Mouse (Mus musculus) limb, embryonic 13.5 days (tissue): ENCODE results near the gene Gm38392. TPM values are rescaled to one million over a fixed set of nuclear protein-coding genes. Genes with fewer than 3 reads are reported as not detected.

Source experiments
- ATAC-seq: fragments of 200-750 bp; cut with Nextera tagmentation; 2 replicates; pipeline ENCODE4 v1.8.0; 2017; ENCODE audit warnings: low read depth, moderate number of reproducible peaks, moderate TSS enrichment; ENCODE audit not compliant: low FRiP score
- H3K27ac ChIP-seq: fragments of 300-500 bp; sonication (generic); 2 replicates; pipeline ENCODE4 v1.5.1; 2015; ENCODE audit warnings: inconsistent platforms, mild to moderate bottlenecking, moderate library complexity
- H3K27me3 ChIP-seq: fragments of 300-500 bp; sonication (generic); 2 replicates; pipeline ENCODE4 v1.6.1; 2015; ENCODE audit warnings: mild to moderate bottlenecking, inconsistent platforms
- H3K36me3 ChIP-seq: fragments of 300-500 bp; sonication (generic); 2 replicates; pipeline ENCODE4 v1.6.1; 2015; ENCODE audit warnings: inconsistent platforms, mild to moderate bottlenecking, moderate library complexity
- H3K4me1 ChIP-seq: fragments of 300-500 bp; sonication (generic); 2 replicates; pipeline ENCODE4 v1.6.1; 2015; ENCODE audit warnings: inconsistent platforms
- H3K4me2 ChIP-seq: fragments of 300-500 bp; sonication (generic); replicated peaks from 2 replicates; pipeline ENCODE4 v1.6.1; 2015; ENCODE audit warnings: inconsistent platforms, mild to moderate bottlenecking, moderate library complexity
- H3K4me3 ChIP-seq: fragments of 300-500 bp; sonication (generic); 2 replicates; pipeline ENCODE4 v1.5.1; 2015; ENCODE audit warnings: moderate library complexity, mild to moderate bottlenecking, inconsistent platforms
- H3K9ac ChIP-seq: fragments of 300-500 bp; sonication (generic); 2 replicates; pipeline ENCODE4 v1.6.1; 2015; ENCODE audit warnings: mild to moderate bottlenecking, inconsistent platforms
- H3K9me3 ChIP-seq: fragments of 300-500 bp; sonication (generic); 2 replicates; pipeline ENCODE4 v1.6.1; 2016; ENCODE audit warnings: inconsistent platforms
- WGBS: fragments of 180-500 bp; shearing (Covaris S2); methylation state at CpG from one replicate; pipeline ENCODE4 v1.1.7; 2015; 5-methylcytosine and 5-hydroxymethylcytosine counted together
- polyA plus RNA-seq: library from polyadenylated mRNA; unstranded; fragments of >200 nt; fragmentation: Nextera tagmentation; extraction: Ambion mirVana; gene quantifications from 2 replicates; pipeline ENCODE4 v1.2.1, GENCODE M21; 2015

The Gm38392 gene
- polyA plus RNA-seq = 0.80 and 1.0 TPM in 2 replicates

DNA sequence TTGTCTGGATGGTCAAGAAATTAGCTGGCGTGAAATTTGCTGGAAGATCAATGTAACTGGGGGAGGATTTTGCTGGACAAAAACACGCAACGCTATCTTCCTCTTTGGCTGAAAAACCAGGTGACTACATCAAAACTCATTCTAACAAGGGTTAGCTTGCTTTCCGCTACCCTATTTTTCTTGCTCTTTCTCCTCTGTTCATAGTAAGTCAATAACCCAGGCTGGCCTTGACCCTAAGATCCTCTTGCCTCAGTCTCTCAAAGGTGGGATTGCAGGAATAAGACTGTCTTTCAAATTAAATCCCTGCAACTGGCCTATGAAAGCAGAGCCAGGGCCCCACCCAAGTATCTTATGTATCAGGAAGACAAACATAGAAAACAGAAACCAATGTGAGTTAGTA lies at the start of gene Gm38392:
TSS of gene Gm38392 (minus strand) at position 101 of the 400 bp plus-strand sequence.
- no peak for ATAC-seq
- H3K4me3 ChIP-seq = no peak within 1 kb of the TSS
- no peaks in the 10 kb centered on the region; the same call in 1 of the 2 replicates for H3K36me3 ChIP-seq
- WGBS = 96% methylated on average over 4 of the region's 4 CpGs
- no peaks in the 10 kb centered on the region for H3K9me3 ChIP-seq
- H3K27ac ChIP-seq = no peak within 1 kb of the TSS
- H3K4me1 ChIP-seq = no peaks in the 10 kb centered on the region
- no peak within 1 kb of the TSS for H3K4me2 ChIP-seq
- H3K27me3 ChIP-seq = no peaks in the 10 kb centered on the region
- H3K9ac ChIP-seq = no peak within 1 kb of the TSS

DNA sequence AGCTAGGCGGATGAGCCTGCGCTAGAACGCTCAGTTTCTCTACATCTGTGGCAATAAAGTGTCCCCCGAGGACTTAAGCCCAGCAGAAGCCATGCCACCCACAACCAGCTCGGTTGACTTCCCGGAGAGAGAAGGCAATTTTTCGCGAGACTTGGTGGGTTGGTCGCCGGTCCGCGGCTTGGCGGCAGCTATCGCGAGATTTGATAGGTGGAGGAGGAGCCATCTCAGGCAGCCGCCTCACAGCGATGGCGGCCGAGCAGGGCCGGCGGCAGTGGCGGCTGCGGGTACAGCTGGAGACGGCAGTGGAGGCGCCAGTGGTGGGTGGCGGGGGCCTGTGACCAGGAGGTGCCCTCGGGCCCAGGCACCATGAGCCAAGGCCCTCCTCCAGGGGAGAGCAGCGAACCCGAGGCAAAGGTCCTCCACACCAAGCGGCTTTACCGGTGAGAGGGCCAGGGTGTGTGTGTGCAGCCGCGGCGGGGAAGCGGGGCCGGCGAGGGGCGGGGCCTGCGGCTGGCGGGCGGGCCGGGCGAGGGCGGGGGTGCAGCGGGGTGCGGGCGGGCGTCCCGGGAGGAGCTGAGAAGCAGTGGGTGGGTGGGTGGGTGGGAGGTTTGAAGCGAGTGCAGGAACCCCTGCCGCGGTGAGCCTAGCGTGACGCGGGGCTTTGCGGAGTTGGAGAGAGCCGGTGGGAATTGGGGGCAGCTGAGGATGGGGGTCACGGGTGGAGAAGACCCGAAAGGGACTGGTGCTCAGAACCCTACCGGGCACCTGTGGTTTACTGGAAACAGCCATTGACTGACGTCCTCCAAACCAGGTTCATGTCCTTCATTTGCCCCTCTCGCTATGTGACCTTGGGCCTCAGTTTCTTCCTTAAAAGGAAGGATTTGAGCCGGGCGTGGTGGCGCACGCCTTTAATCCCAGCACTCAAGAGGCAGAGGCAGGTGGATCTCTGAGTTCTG lies 49.3 kb upstream of the Gm38392 start, which contains the start of the genes Tmem79 and Smg5:
TSS of gene Tmem79 (minus strand) at position 91 of the 956 bp plus-strand sequence.
TSS of gene Smg5 (plus strand) at position 203 of the 956 bp plus-strand sequence.
- H3K4me1 ChIP-seq = peaks cover 23% of the 10 kb centered on the region
- H3K9ac ChIP-seq = peak within 1 kb of the TSS; percentile 89
- H3K27me3 ChIP-seq = no peaks in the 10 kb centered on the region
- peak within 1 kb of the TSS; percentile 79 for H3K4me2 ChIP-seq
- peak; percentile 94 for ATAC-seq
- peak within 1 kb of the TSS; percentile 76 for H3K4me3 ChIP-seq
- H3K27ac ChIP-seq = peak within 1 kb of the TSS; percentile 90
- WGBS = 3% methylated on average over 48 of the region's 66 CpGs
- peaks cover 5% of the 10 kb centered on the region for H3K36me3 ChIP-seq
- H3K9me3 ChIP-seq = no peaks in the 10 kb centered on the region

DNA sequence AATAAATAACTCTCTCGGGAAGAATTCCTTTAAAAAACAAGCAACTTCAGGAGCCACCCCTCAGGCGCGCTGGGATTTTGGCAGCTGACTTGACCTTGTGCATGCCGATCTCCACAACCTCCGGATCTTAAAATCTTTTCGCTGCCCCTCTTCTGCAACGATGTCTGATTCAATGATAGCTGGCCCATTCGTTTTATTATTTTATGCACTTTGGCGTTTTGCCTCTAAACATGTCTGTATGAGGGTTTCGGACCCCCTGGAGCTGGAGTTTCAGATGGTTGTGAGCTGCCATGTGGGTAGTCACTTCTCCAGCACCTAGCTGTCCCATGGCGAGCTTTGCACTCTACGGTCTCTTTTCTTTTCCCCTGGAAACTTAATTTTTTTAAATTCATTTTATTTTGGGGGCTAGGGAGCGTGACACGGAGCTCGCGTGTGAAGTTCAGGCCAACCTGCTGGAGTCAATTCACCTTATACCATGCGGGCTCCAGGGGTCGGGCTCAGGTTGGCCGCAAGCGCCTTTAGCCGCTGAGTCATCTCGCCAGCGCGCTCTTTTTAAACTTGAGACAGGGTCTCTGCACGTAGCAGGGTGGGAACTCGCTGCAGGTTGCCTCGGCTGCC lies 48.5 kb upstream of the Gm38392 start:
- no peaks in the 10 kb centered on the region for H3K9me3 ChIP-seq

DNA sequence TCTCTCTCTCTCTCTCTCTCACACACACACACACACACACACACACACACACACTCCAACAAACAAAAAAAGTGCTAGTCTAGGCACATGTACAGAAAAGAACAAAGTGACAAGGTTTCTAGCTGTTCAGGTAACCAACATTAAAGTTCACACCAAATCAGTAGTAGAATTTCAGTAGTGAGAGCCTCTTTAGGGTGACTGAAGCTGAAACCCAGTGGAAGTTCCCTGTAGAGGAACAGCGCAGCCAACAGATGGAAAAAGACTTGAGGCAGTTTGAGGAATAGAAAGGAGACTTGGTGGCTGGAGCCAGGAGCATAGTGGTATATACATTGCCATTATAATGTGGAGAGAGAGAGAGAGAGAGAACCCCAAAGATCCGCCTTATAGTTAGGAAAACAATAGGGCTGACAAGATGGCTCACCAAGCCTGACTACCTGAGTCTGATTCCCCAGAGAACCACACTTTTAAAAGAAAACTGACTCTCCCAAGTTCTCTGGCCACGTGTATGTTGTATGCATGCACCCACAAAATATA lies 48.0 kb upstream of the Gm38392 start:
- Histone ChIP-seq H3K27ac (peak overlapping the region; percentile 90), H3K27me3 (no peaks in the 10 kb centered on the region)
- whole genome bisulfite sequencing = 39% methylated on average over 3 of the region's 3 CpGs

More for the DNA sequence above, 48.5 kb upstream of the Gm38392 start:
- Histone ChIP-seq H3K4me2 (peak overlapping the region; percentile 79), H3K4me3 (peak overlapping the region; percentile 76), H3K27me3 (no peaks in the 10 kb centered on the region), H3K4me1 (peaks cover 23% of the 10 kb centered on the region), H3K9ac (peak overlapping the region; percentile 89), H3K36me3 (peaks cover 7% of the 10 kb centered on the region), H3K27ac (peak overlapping the region; percentile 90)
- peak; percentile 52; the same call in 1 of the 2 replicates for ATAC-seq
- 1% methylated on average over 27 of the region's 27 CpGs for WGBS

DNA sequence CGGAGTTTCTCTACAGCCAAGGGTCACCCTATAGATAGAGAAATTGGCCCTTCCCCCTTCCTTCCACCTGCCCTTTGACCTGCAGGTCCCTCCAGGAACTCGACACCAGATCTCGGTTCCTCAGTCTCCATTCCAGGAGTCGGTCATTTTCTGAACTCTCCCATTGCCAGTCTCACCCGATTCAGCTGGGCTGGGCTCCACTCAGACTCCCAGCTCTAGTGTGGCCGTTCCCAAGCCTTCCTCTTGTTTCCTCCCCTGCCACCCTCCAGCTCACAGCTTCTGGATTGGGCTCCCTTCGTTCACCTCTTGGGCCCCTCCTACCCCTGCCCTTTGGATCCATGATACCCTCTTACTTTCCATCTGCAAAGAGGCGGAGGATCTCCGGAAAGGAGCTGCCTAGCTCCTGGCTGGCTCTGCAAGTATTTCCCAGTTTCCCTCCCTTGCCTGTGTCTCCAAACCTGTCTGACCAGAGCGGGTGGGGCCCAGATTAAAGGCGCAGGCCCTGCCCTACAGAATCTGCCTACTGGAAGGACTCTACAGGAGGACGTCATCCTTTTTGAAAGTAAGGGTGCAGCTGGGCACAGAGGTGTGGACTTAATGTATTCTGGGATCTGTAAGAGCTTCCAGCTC lies 47.1 kb upstream of the Gm38392 start:
- H3K9ac ChIP-seq = 0 out of 2 replicates have a peak overlapping the region, but pooled peaks have one; percentile 8
- peak overlapping the region; percentile 48; the same call in 1 of the 2 replicates for H3K27ac ChIP-seq
- peak overlapping the region; percentile 16; the same call in 1 of the 2 replicates for H3K4me2 ChIP-seq
- no peaks in the 10 kb centered on the region for H3K9me3 ChIP-seq
- no peaks in the 10 kb centered on the region for H3K27me3 ChIP-seq
- H3K36me3 ChIP-seq = peaks cover 18% of the 10 kb centered on the region
- H3K4me3 ChIP-seq = peak overlapping the region; percentile 15
- H3K4me1 ChIP-seq = peaks cover 23% of the 10 kb centered on the region
- ATAC-seq = no peak
- WGBS = 53% methylated on average over 12 of the region's 12 CpGs

More for the DNA sequence above, 48.0 kb upstream of the Gm38392 start:
- peak overlapping the region; percentile 89 for H3K9ac ChIP-seq
- H3K9me3 ChIP-seq = no peaks in the 10 kb centered on the region
- H3K4me2 ChIP-seq = peak overlapping the region; percentile 79
- H3K36me3 ChIP-seq = peaks cover 10% of the 10 kb centered on the region
- peaks cover 23% of the 10 kb centered on the region for H3K4me1 ChIP-seq
- ATAC-seq = no peak
- peak overlapping the region; percentile 76 for H3K4me3 ChIP-seq

DNA sequence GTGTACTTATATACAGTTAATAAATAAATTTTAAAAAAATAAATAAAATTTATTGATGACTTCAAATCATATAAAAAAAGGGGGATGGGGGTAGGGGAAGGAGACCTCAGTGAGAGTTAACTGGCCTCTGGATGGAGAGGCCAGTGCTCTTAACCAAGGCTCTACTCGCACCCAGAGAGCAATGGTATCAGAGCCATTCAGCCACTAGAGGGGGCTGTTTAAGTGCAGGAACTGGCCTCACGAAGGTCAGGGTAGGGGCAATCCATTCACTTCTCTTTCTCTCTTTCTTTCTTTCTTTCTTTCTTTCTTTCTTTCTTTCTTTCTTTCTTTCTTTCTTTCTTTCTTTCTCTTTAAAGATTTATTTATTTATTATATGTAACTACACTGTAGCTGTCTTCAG lies 44.3 kb upstream of the Gm38392 start:
- H3K27ac ChIP-seq = no peak overlapping the region
- H3K4me2 ChIP-seq = no peak overlapping the region
- peaks cover 9% of the 10 kb centered on the region for H3K4me1 ChIP-seq
- H3K9me3 ChIP-seq = no peaks in the 10 kb centered on the region
- 32% methylated on average over 2 of the region's 2 CpGs for WGBS
- no peaks in the 10 kb centered on the region for H3K27me3 ChIP-seq
- no peak overlapping the region for H3K9ac ChIP-seq
- ATAC-seq = no peak
- H3K4me3 ChIP-seq = no peak overlapping the region
- peaks cover 40% of the 10 kb centered on the region for H3K36me3 ChIP-seq

DNA sequence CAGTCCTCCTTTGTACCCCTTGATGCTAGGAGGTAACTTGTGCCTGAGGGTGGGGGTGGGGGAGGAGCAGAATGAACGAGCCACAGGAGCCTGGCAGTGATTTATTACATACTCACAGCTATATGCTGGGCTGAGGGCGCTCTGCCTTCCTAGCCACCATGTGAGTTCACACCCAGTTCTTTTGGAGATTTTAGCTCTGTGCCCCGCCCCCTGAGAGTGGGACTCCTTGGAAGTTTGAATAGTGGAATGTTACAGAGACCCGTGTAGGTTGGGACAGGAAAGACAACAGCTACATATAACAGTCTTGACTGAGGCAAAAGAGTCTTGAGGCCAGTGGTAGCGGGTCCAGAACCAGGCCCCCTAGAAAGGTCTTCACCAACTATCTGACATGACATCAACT lies 41.9 kb upstream of the Gm38392 start:
- no peak for ATAC-seq
- Histone ChIP-seq H3K9me3 (no peaks in the 10 kb centered on the region), H3K4me3 (no peak overlapping the region), H3K4me1 (peaks cover 12% of the 10 kb centered on the region), H3K36me3 (peaks cover 42% of the 10 kb centered on the region), H3K4me2 (no peak overlapping the region), H3K27ac (no peak overlapping the region), H3K9ac (no peak overlapping the region), H3K27me3 (no peaks in the 10 kb centered on the region)
- WGBS = 49% methylated on average over 5 of the region's 5 CpGs

DNA sequence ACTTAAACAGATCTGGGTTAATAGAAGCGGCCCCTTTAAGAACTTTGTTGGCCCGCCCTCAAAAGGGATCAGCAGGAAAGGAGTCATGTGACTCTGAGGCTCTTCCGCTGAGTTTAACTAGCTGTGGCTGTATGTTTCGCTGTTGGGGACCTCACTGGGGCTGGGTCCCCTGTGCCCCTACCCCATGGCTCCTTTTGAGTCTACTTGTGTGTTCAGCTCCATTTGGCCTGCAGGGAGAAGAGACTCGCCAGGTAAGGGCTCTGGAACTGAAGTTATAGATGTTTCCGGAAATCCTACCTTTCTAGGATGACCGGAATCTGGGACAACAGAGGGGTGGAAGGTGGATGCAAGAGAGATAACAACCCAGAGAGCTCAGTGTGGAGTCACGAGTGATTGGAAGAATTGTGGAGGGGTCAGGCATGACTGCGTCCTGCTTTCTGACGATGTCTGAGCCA lies 38.0 kb upstream of the Gm38392 start, which contains the start of gene Glmp:
TSS of gene Glmp (plus strand) at position 73 of the 455 bp plus-strand sequence.
- peaks cover 69% of the 10 kb centered on the region for H3K36me3 ChIP-seq

DNA sequence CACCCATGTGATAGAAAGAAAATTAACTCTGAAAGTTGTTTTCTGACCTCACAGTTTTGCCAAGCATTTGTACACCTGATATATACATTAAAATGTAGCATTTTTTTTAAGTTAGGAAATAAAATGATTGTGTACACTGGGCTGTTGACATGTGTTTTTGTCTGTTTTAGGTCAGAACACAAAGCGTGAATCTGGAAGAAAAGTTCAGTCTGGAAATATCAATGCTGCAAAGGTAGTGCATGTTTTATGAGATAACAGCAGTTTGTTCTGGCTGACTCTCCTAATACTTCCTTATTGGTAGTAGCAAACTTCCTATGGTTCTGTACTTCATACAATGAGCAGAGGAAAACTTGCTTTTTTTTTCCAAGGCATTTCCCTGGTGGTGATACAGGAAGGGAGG lies 12.2 kb upstream of the Gm38392 start:
- Histone ChIP-seq H3K36me3 (peaks cover 49% of the 10 kb centered on the region), H3K4me2 (no peak overlapping the region)
- ATAC-seq = no peak

More for the DNA sequence above, 38.0 kb upstream of the Gm38392 start, which contains the start of gene Glmp:
- Histone ChIP-seq H3K9ac (peak within 1 kb of the TSS; percentile 86), H3K27ac (peak within 1 kb of the TSS; percentile 44; the same call in 1 of the 2 replicates), H3K4me2 (peak within 1 kb of the TSS; percentile 90), H3K4me3 (peak within 1 kb of the TSS; percentile 85), H3K27me3 (no peaks in the 10 kb centered on the region), H3K9me3 (no peaks in the 10 kb centered on the region), H3K4me1 (peaks cover 12% of the 10 kb centered on the region)
- WGBS = 2% methylated on average over 10 of the region's 10 CpGs
- peak; percentile 80 for ATAC-seq

DNA sequence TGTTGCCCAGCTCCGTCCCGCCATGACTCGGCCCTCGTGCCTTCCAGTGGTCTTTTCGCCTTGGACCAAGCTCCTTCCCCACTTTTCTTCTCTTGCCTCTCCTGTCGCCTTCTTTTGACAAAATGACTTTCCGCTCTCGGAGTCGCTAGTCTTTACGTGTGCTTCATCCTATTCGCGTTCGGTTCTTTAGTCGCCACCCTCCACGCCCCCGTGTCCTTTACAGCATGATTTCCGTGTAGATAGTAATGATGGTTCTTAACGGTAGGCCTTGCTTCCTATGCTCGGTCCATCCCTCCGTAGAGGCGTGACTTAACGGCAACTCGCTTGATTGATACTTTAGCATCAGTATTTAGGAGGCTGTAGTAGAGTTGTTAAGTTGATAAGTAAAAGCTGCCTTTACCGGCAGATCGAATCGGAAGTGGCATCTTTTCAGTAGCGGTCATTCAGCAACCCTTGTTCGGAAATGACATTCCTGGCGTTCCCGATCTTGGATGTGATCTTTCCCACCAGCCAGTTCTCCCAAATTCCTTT lies 10.4 kb upstream of the Gm38392 start:
- under 1% methylated on average over 30 of the region's 30 CpGs for WGBS
- H3K4me1 ChIP-seq = peaks cover 17% of the 10 kb centered on the region
- H3K27ac ChIP-seq = peak overlapping the region; percentile 88
- no peaks in the 10 kb centered on the region for H3K9me3 ChIP-seq
- peak overlapping the region; percentile 94 for H3K4me2 ChIP-seq
- ATAC-seq = no peak
- H3K9ac ChIP-seq = peak overlapping the region; percentile 89
- no peaks in the 10 kb centered on the region for H3K27me3 ChIP-seq
- H3K4me3 ChIP-seq = peak overlapping the region; percentile 80
- peaks cover 33% of the 10 kb centered on the region for H3K36me3 ChIP-seq

More for the DNA sequence above, 12.2 kb upstream of the Gm38392 start:
- Histone ChIP-seq H3K9ac (no peak overlapping the region), H3K27me3 (no peaks in the 10 kb centered on the region), H3K9me3 (no peaks in the 10 kb centered on the region), H3K27ac (no peak overlapping the region), H3K4me1 (peaks cover 17% of the 10 kb centered on the region), H3K4me3 (no peak overlapping the region)
- WGBS = 86% methylated on average over 1 of the region's 1 CpGs
